Mouse (Mus musculus) c-Kit-positive CD71-positive TER-119-negative erythroid progenitor cells, embryonic 14.5 days (primary cell): ENCODE results near the gene Itgam.
"Not testable (repeated sequence)": the region's sequence is repeated elsewhere in the genome, so short reads cannot be mapped to it uniquely, and the experiment has no call there.

Experiments
- DNase-seq: peaks from one replicate; pipeline ENCODE4 v3.0.0-alpha.2; 2013; ENCODE audit warnings: low read depth

Itgam gene

GRCm38 (mm10) chr7:128132148-128132547 lies 69.7 kb downstream of the Itgam start:
- DNase-seq = no peak

- DNase-seq = no peak
Measured at GRCm38 (mm10) chr7:128133596-128133995, 71.2 kb downstream of the Itgam start.

- no peak for DNase-seq
Measured at GRCm38 (mm10) chr7:128136927-128137326, 74.5 kb downstream of the Itgam start.

GRCm38 (mm10) chr7:128139611-128140010 lies 77.2 kb downstream of the Itgam start:
- no peak for DNase-seq

GRCm38 (mm10) chr7:128150970-128151369 lies 88.5 kb downstream of the Itgam start:
- no peak for DNase-seq

- no peak for DNase-seq
Measured at GRCm38 (mm10) chr7:128154076-128154475, 91.6 kb downstream of the Itgam start, which contains the start of gene Itgad. Itgad (plus strand) TSS chr7:128154376.

- no peak for DNase-seq
Measured at GRCm38 (mm10) chr7:128154924-128155323, 92.5 kb downstream of the Itgam start.

- not testable (repeated sequence) for DNase-seq
Measured at GRCm38 (mm10) chr7:128158688-128159354, 96.4 kb downstream of the Itgam start.

- DNase-seq = no peak
Measured at GRCm38 (mm10) chr7:128164001-128164400, 101.6 kb downstream of the Itgam start.

- no peak for DNase-seq
Measured at GRCm38 (mm10) chr7:128166391-128166790, 104.0 kb downstream of the Itgam start.
